Mouse (Mus musculus): ENCODE results near the gene Ano9. TPM values are rescaled to one million over a fixed set of nuclear protein-coding genes. Genes with fewer than 3 reads are reported as not detected.
A peak's percentile ranks its signal among the peaks of the same experiment; 100 is the strongest.

Ano9 gene
- polyA plus RNA-seq, 1 experiment = 5.4 TPM

- Histone ChIP-seq H3K4me1 (ENCODE audit: control insufficient read depth, insufficient read depth, low read length) (no peaks in the 10 kb centered on the region), H3K27ac (ENCODE audit: insufficient read depth, low read depth, low read length) (no peak overlapping the region), H3K4me3 (ENCODE audit: insufficient read depth, low read depth, low read length) (no peak overlapping the region), H3K27me3 (replicated peaks; ENCODE audit: control insufficient read depth, insufficient read depth, low read length) (no peaks in the 10 kb centered on the region), H3K36me3 (ENCODE audit: control insufficient read depth, insufficient read depth, low read length) (no peaks in the 10 kb centered on the region)
- no peak for DNase-seq
- 76% methylated on average over 1 of the region's 1 CpGs for WGBS
- TF ChIP-seq CTCF (conservative IDR thresholded peaks at IDR 0.05; ENCODE audit: insufficient read depth, insufficient read length, low read depth, low read length) = no peak
- no peak for TF ChIP-seq POLR2A (IDR thresholded peaks at IDR 0.05; ENCODE audit: low read depth, low read length)
These were observed 27.8 kb upstream of the Ano9 start for GRCm38 (mm10) chr7:141145403-141145802.

- Histone ChIP-seq H3K4me1 (ENCODE audit: control insufficient read depth, insufficient read depth, low read length) (no peaks in the 10 kb centered on the region), H3K36me3 (ENCODE audit: control insufficient read depth, insufficient read depth, low read length) (no peaks in the 10 kb centered on the region), H3K27me3 (replicated peaks; ENCODE audit: control insufficient read depth, insufficient read depth, low read length) (no peaks in the 10 kb centered on the region), H3K4me3 (ENCODE audit: insufficient read depth, low read depth, low read length) (no peak overlapping the region), H3K27ac (ENCODE audit: insufficient read depth, low read depth, low read length) (no peak overlapping the region)
- no peak for TF ChIP-seq CTCF (conservative IDR thresholded peaks at IDR 0.05; ENCODE audit: insufficient read depth, insufficient read length, low read depth, low read length)
- no peak for DNase-seq
- 89% methylated on average over 3 of the region's 3 CpGs for WGBS
These were observed 27.0 kb upstream of the Ano9 start for GRCm38 (mm10) chr7:141144650-141145049.

GRCm38 (mm10) chr7:141143861-141144260 is 26.3 kb upstream of the Ano9 start:
- Histone ChIP-seq H3K27ac (ENCODE audit: insufficient read depth, low read depth, low read length) (no peak overlapping the region), H3K4me1 (ENCODE audit: control insufficient read depth, insufficient read depth, low read length) (no peaks in the 10 kb centered on the region), H3K36me3 (ENCODE audit: control insufficient read depth, insufficient read depth, low read length) (no peaks in the 10 kb centered on the region), H3K4me3 (ENCODE audit: insufficient read depth, low read depth, low read length) (no peak overlapping the region), H3K27me3 (replicated peaks; ENCODE audit: control insufficient read depth, insufficient read depth, low read length) (no peaks in the 10 kb centered on the region)
- WGBS = 51% methylated on average over 2 of the region's 2 CpGs
- no peak for DNase-seq
- no peak for TF ChIP-seq POLR2A (IDR thresholded peaks at IDR 0.05; ENCODE audit: low read depth, low read length)
- no peak for TF ChIP-seq CTCF (conservative IDR thresholded peaks at IDR 0.05; ENCODE audit: insufficient read depth, insufficient read length, low read depth, low read length)

GRCm38 (mm10) chr7:141143112-141143511 is 25.5 kb upstream of the Ano9 start:
- no peak for DNase-seq
- Histone ChIP-seq H3K4me1 (ENCODE audit: control insufficient read depth, insufficient read depth, low read length) (no peaks in the 10 kb centered on the region), H3K27me3 (replicated peaks; ENCODE audit: control insufficient read depth, insufficient read depth, low read length) (no peaks in the 10 kb centered on the region), H3K27ac (ENCODE audit: insufficient read depth, low read depth, low read length) (no peak overlapping the region), H3K36me3 (ENCODE audit: control insufficient read depth, insufficient read depth, low read length) (no peaks in the 10 kb centered on the region), H3K4me3 (ENCODE audit: insufficient read depth, low read depth, low read length) (no peak overlapping the region)
- TF ChIP-seq POLR2A (IDR thresholded peaks at IDR 0.05; ENCODE audit: low read depth, low read length) (no peak), CTCF (conservative IDR thresholded peaks at IDR 0.05; ENCODE audit: insufficient read depth, insufficient read length, low read depth, low read length) (peak; percentile 58)
- WGBS = 53% methylated on average over 5 of the region's 5 CpGs

GRCm38 (mm10) chr7:141141326-141141725 is 23.7 kb upstream of the Ano9 start:
- no peak overlapping the region for H3K27ac ChIP-seq (ENCODE audit: insufficient read depth, low read depth, low read length)
- no peak overlapping the region for H3K4me3 ChIP-seq (ENCODE audit: insufficient read depth, low read depth, low read length)
- H3K27me3 ChIP-seq (replicated peaks; ENCODE audit: control insufficient read depth, insufficient read depth, low read length) = no peaks in the 10 kb centered on the region
- H3K36me3 ChIP-seq (ENCODE audit: control insufficient read depth, insufficient read depth, low read length) = no peaks in the 10 kb centered on the region
- TF ChIP-seq POLR2A (IDR thresholded peaks at IDR 0.05; ENCODE audit: low read depth, low read length) (no peak), CTCF (conservative IDR thresholded peaks at IDR 0.05; ENCODE audit: insufficient read depth, insufficient read length, low read depth, low read length) (no peak)
- DNase-seq = no peak
- WGBS = 85% methylated on average over 4 of the region's 4 CpGs
- no peaks in the 10 kb centered on the region for H3K4me1 ChIP-seq (ENCODE audit: control insufficient read depth, insufficient read depth, low read length)

- WGBS = 51% methylated on average over 12 of the region's 12 CpGs
- H3K4me3 ChIP-seq (ENCODE audit: insufficient read depth, low read depth, low read length) = peak overlapping the region; percentile 66
- peak overlapping the region; percentile 56 for H3K27ac ChIP-seq (ENCODE audit: insufficient read depth, low read depth, low read length)
- DNase-seq = peak; percentile 33
- H3K36me3 ChIP-seq (ENCODE audit: control insufficient read depth, insufficient read depth, low read length) = no peaks in the 10 kb centered on the region
- H3K27me3 ChIP-seq (replicated peaks; ENCODE audit: control insufficient read depth, insufficient read depth, low read length) = no peaks in the 10 kb centered on the region
- peaks cover 9% of the 10 kb centered on the region; the same call in 1 of the 2 replicates for H3K4me1 ChIP-seq (ENCODE audit: control insufficient read depth, insufficient read depth, low read length)
- no peak for TF ChIP-seq POLR2A (IDR thresholded peaks at IDR 0.05; ENCODE audit: low read depth, low read length)
- no peak for TF ChIP-seq CTCF (conservative IDR thresholded peaks at IDR 0.05; ENCODE audit: insufficient read depth, insufficient read length, low read depth, low read length)
These were observed 14.5 kb upstream of the Ano9 start for GRCm38 (mm10) chr7:141131904-141132755.

GRCm38 (mm10) chr7:141131024-141131820 is 13.6 kb upstream of the Ano9 start:
- no peak for TF ChIP-seq CTCF (conservative IDR thresholded peaks at IDR 0.05; ENCODE audit: insufficient read depth, insufficient read length, low read depth, low read length)
- TF ChIP-seq POLR2A (IDR thresholded peaks at IDR 0.05; ENCODE audit: low read depth, low read length) = no peak
- Histone ChIP-seq H3K4me3 (ENCODE audit: insufficient read depth, low read depth, low read length) (peak overlapping the region; percentile 66), H3K4me1 (ENCODE audit: control insufficient read depth, insufficient read depth, low read length) (peaks cover 9% of the 10 kb centered on the region; the same call in 1 of the 2 replicates), H3K27me3 (replicated peaks; ENCODE audit: control insufficient read depth, insufficient read depth, low read length) (no peaks in the 10 kb centered on the region), H3K36me3 (ENCODE audit: control insufficient read depth, insufficient read depth, low read length) (no peaks in the 10 kb centered on the region), H3K27ac (ENCODE audit: insufficient read depth, low read depth, low read length) (peak overlapping the region; percentile 56)
- WGBS = under 1% methylated on average over 59 of the region's 59 CpGs
- peak; percentile 95 for DNase-seq

Data from kidney, adult 2 months (tissue).